Mouse (Mus musculus): ENCODE measurements around the gene Galnt18. TPM values are rescaled to one million over a fixed set of nuclear protein-coding genes. Genes with fewer than 3 reads are reported as not detected.

Galnt18 gene
- total RNA-seq, 1 experiment: 0.89 TPM

GRCm38 (mm10) chr7:111500616-111501015 is 279.2 kb downstream of the Galnt18 start:
- TF ChIP-seq CHD2 (IDR thresholded peaks at IDR 0.05; ENCODE audit: low read depth, low read length) (no peak), HCFC1 (IDR thresholded peaks at IDR 0.05; ENCODE audit: borderline replicate concordance, insufficient read depth, low read length) (no peak), ZC3H11A (IDR thresholded peaks at IDR 0.05; ENCODE audit: borderline replicate concordance, low read depth, low read length) (no peak), MAFK (IDR thresholded peaks at IDR 0.05; ENCODE audit: insufficient read depth, low read depth, low read length) (no peak), ZNF384 (IDR thresholded peaks at IDR 0.05; ENCODE audit: low read depth, low read length) (no peak)
- Histone ChIP-seq H3K36me3 (ENCODE audit: control insufficient read depth, insufficient read depth, low read length, poor library complexity, severe bottlenecking) (no peaks in the 10 kb centered on the region), H3K4me3 (ENCODE audit: insufficient read depth in 1 of 2, low read depth in 1 of 2, low read length in 2 of 2, poor library complexity in 1 of 2, severe bottlenecking in 1 of 2) (no peak overlapping the region), H3K27ac (ENCODE audit: insufficient read depth, low read depth, low read length, poor library complexity, severe bottlenecking) (no peak overlapping the region), H3K9ac (ENCODE audit: insufficient read depth, low read depth, low read length, poor library complexity, severe bottlenecking) (no peak overlapping the region), H3K9me3 (ENCODE audit: control insufficient read depth, insufficient read depth, low read depth, low read length) (no peaks in the 10 kb centered on the region), H3K4me1 (ENCODE audit: control insufficient read depth in 2 of 2, insufficient read depth in 2 of 2, low read length in 2 of 2, poor library complexity in 1 of 2) (no peaks in the 10 kb centered on the region)
- no peak for DNase-seq (ENCODE audit: low read depth, low spot score)
- in situ Hi-C loops (cut with MboI; ENCODE audit: low sequenced_read_pairs in 2 of 2, unreplicated experiment in 2 of 2): no loop called here

GRCm38 (mm10) chr7:111499255-111499790 is 280.5 kb downstream of the Galnt18 start:
- Histone ChIP-seq H3K36me3 (ENCODE audit: control insufficient read depth, insufficient read depth, low read length, poor library complexity, severe bottlenecking) (no peaks in the 10 kb centered on the region), H3K9me3 (ENCODE audit: control insufficient read depth, insufficient read depth, low read depth, low read length) (no peaks in the 10 kb centered on the region), H3K4me1 (ENCODE audit: control insufficient read depth in 2 of 2, insufficient read depth in 2 of 2, low read length in 2 of 2, poor library complexity in 1 of 2) (no peaks in the 10 kb centered on the region), H3K9ac (ENCODE audit: insufficient read depth, low read depth, low read length, poor library complexity, severe bottlenecking) (no peak overlapping the region), H3K4me3 (ENCODE audit: insufficient read depth in 1 of 2, low read depth in 1 of 2, low read length in 2 of 2, poor library complexity in 1 of 2, severe bottlenecking in 1 of 2) (no peak overlapping the region), H3K27ac (ENCODE audit: insufficient read depth, low read depth, low read length, poor library complexity, severe bottlenecking) (no peak overlapping the region)
- in situ Hi-C loops (cut with MboI; ENCODE audit: low sequenced_read_pairs in 2 of 2, unreplicated experiment in 2 of 2): no loop called here
- TF ChIP-seq ZNF384 (IDR thresholded peaks at IDR 0.05; ENCODE audit: low read depth, low read length): no peak
- no peak for TF ChIP-seq HCFC1 (IDR thresholded peaks at IDR 0.05; ENCODE audit: borderline replicate concordance, insufficient read depth, low read length)
- no peak for TF ChIP-seq MAFK (IDR thresholded peaks at IDR 0.05; ENCODE audit: insufficient read depth, low read depth, low read length)
- DNase-seq (ENCODE audit: low read depth, low spot score): no peak

DNA sequence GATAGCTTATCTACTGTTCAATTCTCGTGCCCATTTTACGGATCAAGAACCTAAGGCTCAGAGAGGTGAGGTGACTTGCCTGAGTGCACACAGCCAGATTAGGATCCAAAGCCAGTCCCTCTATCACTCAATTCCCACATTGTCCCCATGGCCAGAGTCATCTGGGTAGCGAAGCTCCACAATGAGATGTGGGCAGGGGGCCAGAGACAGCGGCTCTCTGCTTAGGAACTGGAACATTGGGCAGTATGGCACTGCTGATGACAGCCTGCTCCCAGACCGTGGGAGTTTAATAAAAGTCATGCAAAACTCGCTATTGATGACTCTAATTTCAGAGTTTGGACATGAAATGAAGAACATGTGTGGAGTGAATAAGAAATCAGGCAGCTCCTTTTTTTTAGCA is 282.6 kb downstream of the Galnt18 start:
- Histone ChIP-seq H3K9ac (ENCODE audit: insufficient read depth, low read depth, low read length, poor library complexity, severe bottlenecking) (no peak overlapping the region), H3K4me1 (ENCODE audit: control insufficient read depth in 2 of 2, insufficient read depth in 2 of 2, low read length in 2 of 2, poor library complexity in 1 of 2) (no peaks in the 10 kb centered on the region), H3K4me3 (ENCODE audit: insufficient read depth in 1 of 2, low read depth in 1 of 2, low read length in 2 of 2, poor library complexity in 1 of 2, severe bottlenecking in 1 of 2) (no peak overlapping the region), H3K27ac (ENCODE audit: insufficient read depth, low read depth, low read length, poor library complexity, severe bottlenecking) (no peak overlapping the region), H3K9me3 (ENCODE audit: control insufficient read depth, insufficient read depth, low read depth, low read length) (no peaks in the 10 kb centered on the region), H3K36me3 (ENCODE audit: control insufficient read depth, insufficient read depth, low read length, poor library complexity, severe bottlenecking) (no peaks in the 10 kb centered on the region)
- DNase-seq (ENCODE audit: low read depth, low spot score): no peak
- TF ChIP-seq CHD2 (IDR thresholded peaks at IDR 0.05; ENCODE audit: low read depth, low read length) (no peak), MAFK (IDR thresholded peaks at IDR 0.05; ENCODE audit: insufficient read depth, low read depth, low read length) (no peak), HCFC1 (IDR thresholded peaks at IDR 0.05; ENCODE audit: borderline replicate concordance, insufficient read depth, low read length) (no peak), ZC3H11A (IDR thresholded peaks at IDR 0.05; ENCODE audit: borderline replicate concordance, low read depth, low read length) (no peak), ZNF384 (IDR thresholded peaks at IDR 0.05; ENCODE audit: low read depth, low read length) (no peak)
- in situ Hi-C loops (cut with MboI; ENCODE audit: low sequenced_read_pairs in 2 of 2, unreplicated experiment in 2 of 2): no loop called here

DNA sequence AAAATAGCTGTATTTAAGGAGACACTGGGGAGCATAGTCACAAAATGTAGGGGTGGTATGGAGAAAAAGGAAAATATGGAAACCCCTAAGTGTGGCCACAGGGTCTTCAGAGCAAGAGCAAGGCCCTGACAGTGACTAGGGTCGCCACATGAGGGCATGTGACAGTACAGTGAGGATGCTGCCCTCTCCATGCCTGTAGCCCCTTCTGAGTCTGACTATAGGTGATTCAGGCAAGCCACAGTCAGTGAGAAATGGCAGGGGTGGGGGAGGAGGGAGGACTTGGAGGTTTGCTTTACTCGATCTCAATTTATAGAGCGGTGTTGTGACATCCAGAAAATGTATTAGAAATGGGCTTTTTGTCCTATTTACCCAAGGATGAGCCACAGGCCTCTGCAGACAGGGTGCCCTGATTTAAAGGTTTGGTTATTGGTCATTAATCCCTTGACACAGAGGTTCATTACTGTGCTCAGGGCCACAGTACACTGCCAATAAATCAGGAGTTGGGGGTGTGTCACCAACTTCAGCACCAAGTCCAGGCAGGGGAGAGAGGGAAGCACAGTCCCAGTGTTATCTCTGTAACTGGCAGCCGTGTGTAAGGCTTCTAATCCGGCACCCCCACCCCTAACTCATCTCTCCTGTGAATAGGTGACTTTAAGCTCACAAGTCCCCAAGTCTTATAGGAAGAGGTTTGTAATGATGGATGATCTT is 287.4 kb downstream of the Galnt18 start:
- no peak overlapping the region for H3K9ac ChIP-seq (ENCODE audit: insufficient read depth, low read depth, low read length, poor library complexity, severe bottlenecking)
- in situ Hi-C loops (cut with MboI; ENCODE audit: low sequenced_read_pairs in 2 of 2, unreplicated experiment in 2 of 2): no loop called here
- H3K9me3 ChIP-seq (ENCODE audit: control insufficient read depth, insufficient read depth, low read depth, low read length): no peaks in the 10 kb centered on the region
- H3K36me3 ChIP-seq (ENCODE audit: control insufficient read depth, insufficient read depth, low read length, poor library complexity, severe bottlenecking): no peaks in the 10 kb centered on the region
- no peak for TF ChIP-seq MAFK (IDR thresholded peaks at IDR 0.05; ENCODE audit: insufficient read depth, low read depth, low read length)
- no peak for TF ChIP-seq ZNF384 (IDR thresholded peaks at IDR 0.05; ENCODE audit: low read depth, low read length)
- TF ChIP-seq CHD2 (IDR thresholded peaks at IDR 0.05; ENCODE audit: low read depth, low read length): no peak
- no peak for TF ChIP-seq HCFC1 (IDR thresholded peaks at IDR 0.05; ENCODE audit: borderline replicate concordance, insufficient read depth, low read length)
- no peak for TF ChIP-seq ZC3H11A (IDR thresholded peaks at IDR 0.05; ENCODE audit: borderline replicate concordance, low read depth, low read length)
- DNase-seq (ENCODE audit: low read depth, low spot score): no peak
- H3K4me1 ChIP-seq (ENCODE audit: control insufficient read depth in 2 of 2, insufficient read depth in 2 of 2, low read length in 2 of 2, poor library complexity in 1 of 2): no peaks in the 10 kb centered on the region
- no peak overlapping the region for H3K4me3 ChIP-seq (ENCODE audit: insufficient read depth in 1 of 2, low read depth in 1 of 2, low read length in 2 of 2, poor library complexity in 1 of 2, severe bottlenecking in 1 of 2)
- H3K27ac ChIP-seq (ENCODE audit: insufficient read depth, low read depth, low read length, poor library complexity, severe bottlenecking): no peak overlapping the region

Measured in ES-E14 (cell line).